Mouse (Mus musculus) c-Kit-positive CD71-positive TER-119-positive erythroid progenitor cells, embryonic 14.5 days (primary cell): ENCODE measurements around the gene Ctcf.

Experiments used
- DNase-seq: peaks from one replicate; pipeline ENCODE4 v3.0.0-alpha.2; 2013; ENCODE audit warnings: low spot score

The Ctcf gene

DNA sequence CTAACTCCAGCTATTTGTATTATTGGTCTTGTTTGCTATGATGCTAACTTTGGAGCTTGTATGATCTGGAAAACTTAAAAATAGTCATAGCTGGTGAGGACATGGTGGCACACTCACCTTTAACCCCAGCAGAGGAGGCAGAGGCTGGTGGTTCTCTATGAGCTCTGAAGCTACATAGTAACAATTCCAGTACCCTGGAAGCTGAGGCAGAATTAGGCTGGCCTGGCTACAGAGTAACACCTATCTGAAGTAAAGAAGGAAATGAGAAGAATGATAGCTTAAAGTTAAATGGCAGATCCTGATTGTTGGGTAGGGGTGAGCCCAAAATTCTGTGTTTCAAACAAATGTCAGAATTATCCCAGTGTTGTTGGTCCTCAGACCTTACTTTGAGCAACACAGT lies 21.3 kb downstream of the Ctcf start:
- no peak for DNase-seq

DNA sequence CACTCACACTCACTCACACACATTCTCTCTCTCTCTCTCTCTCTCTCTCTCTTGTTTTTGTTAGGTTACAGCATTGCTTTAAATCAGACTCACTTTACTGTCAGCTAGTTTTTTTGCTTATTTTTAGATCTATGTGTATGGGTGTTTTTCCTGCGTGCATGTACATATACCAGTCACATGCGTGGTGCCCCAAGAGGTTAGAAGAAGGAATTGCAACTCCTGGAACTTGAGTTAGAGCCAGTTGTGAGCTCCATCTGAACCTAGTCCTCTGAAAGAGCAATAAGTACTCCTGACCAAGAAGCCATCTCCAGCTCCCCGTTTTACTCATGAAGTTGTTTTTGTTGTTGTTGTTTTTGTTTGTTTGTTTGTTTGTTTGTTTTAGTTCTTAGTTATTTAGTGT lies 24.8 kb downstream of the Ctcf start:
- no peak for DNase-seq

DNA sequence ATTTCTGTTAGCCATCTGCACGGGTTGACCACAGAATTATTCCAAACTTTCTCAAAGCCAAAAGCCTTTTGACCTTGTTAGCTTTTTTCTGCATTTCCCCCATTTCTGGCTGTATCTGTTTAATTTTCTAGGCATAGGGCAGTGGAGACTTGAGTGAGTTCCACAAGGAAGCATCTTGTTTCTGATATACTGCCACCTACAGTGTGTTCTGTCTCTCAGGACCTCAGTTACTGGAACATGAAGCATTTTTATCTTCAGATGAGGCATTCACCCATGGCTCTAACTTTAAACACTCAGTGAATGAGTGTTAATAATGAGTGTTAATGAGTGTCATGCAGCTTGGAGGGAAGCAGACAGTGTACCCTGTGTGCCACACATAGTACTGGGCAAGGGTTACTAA lies 41.5 kb downstream of the Ctcf start:
- DNase-seq = no peak

DNA sequence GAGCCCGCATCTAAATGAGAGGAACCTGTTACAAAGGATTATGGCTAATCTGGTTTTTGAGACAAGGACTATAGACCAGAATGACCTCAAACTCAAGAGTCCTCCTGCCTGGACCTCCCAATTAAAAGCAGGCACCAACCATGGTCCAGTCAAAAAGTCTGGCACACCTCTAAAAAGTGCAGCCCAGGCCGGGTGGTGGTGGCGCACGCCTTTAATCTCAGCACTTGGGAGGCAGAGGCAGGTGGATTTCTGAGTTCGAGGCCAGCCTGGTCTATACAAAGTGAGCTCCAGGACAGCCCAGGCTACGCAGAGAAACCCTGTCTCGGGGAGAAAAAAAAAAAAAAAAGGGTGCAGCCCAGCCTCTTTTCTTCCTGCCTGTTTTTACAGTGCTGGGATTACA lies 49.0 kb downstream of the Ctcf start:
- no peak for DNase-seq

GRCm38 (mm10) chr8:105685796-105686308 lies 49.5 kb downstream of the Ctcf start, which contains the start of gene Carmil2:
Gene Carmil2 (plus strand): TSS chr8:105686274.
- no peak for DNase-seq

- DNase-seq = no peak
Measured at GRCm38 (mm10) chr8:105686551-105686950, 50.2 kb downstream of the Ctcf start.

- no peak for DNase-seq
Measured at GRCm38 (mm10) chr8:105687512-105687911, 51.1 kb downstream of the Ctcf start.

GRCm38 (mm10) chr8:105688242-105688752 lies 51.9 kb downstream of the Ctcf start:
- no peak for DNase-seq

GRCm38 (mm10) chr8:105689256-105689982 lies 53.1 kb downstream of the Ctcf start:
- DNase-seq = no peak

DNA sequence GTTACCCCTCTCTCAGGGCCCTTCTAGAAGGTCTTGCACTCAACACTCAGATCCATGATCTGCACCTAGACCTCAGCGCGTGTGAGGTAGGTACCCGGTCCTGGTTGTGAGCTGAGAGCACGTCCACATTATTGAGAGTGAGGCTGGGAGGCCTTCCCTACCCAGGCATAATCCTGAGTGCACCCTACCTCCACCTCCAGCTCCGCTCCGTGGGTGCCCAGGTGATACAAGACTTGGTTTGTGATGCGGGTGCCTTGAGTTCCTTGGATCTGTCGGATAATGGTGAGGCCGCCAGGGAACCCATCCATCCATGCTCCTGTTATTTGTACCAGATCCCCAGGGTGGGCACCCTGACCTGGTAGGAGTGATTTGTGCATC lies 53.6 kb downstream of the Ctcf start:
- no peak for DNase-seq

GRCm38 (mm10) chr8:105690978-105691377 lies 54.6 kb downstream of the Ctcf start:
- DNase-seq = no peak

DNA sequence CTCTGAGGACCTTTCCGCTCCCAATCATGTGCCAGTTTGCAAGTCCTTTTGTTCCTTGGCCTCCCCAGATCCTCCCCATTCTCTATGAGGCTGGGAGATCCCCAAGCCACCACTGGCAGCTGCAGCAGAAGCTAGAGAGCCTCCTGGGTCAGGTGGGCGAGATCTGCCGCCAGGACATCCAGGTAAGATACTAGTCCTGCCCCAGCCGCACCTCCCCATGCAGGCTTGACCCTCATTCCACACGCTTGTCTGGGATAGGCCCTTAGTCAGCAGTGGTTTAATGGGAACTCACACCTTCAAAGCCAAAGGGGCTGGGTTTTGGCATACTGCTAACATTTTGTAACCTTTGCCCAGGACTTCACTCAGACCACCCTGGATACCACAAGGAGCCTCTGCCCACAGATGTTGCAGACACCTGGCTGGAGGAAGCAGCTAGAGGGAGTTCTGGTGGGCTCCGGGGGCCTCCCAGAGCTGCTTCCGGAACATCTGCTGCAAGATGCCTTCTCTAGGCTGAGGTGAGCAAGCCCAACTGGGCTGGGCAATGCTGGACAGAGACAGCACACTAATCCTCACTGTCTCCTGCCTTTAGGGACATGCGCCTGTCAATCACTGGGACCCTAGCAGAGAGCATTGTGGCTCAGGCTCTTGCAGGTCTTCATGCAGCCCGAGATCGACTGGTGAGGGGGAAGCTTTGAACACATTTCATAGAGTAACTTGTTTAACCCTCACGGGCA lies 56.2 kb downstream of the Ctcf start:
- no peak for DNase-seq

DNA sequence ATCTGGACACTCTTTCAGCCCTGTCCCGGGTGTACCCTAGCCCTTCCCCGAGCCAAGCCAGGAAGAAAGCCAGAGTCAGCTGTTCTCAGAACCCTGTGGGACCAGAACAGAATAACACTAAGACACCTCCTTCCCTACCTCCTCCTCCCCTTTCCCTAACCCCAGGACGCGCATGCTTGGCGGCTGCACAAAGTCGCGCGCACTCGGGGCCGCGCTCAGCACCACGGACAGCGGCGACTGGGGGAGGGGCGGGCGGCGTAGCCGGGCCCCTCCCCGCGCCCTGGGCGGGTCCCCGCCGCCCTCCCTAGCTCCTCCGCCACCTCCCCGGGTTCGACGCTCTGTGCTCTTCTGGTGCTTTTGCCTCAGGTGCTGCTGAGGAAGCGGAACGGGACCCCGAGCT lies 57.3 kb downstream of the Ctcf start:
- peak; percentile 53 for DNase-seq

- DNase-seq = no peak
Measured at GRCm38 (mm10) chr8:105694051-105694799, 57.9 kb downstream of the Ctcf start.

- DNase-seq = no peak
Measured at GRCm38 (mm10) chr8:105695080-105695780, 58.9 kb downstream of the Ctcf start.

DNA sequence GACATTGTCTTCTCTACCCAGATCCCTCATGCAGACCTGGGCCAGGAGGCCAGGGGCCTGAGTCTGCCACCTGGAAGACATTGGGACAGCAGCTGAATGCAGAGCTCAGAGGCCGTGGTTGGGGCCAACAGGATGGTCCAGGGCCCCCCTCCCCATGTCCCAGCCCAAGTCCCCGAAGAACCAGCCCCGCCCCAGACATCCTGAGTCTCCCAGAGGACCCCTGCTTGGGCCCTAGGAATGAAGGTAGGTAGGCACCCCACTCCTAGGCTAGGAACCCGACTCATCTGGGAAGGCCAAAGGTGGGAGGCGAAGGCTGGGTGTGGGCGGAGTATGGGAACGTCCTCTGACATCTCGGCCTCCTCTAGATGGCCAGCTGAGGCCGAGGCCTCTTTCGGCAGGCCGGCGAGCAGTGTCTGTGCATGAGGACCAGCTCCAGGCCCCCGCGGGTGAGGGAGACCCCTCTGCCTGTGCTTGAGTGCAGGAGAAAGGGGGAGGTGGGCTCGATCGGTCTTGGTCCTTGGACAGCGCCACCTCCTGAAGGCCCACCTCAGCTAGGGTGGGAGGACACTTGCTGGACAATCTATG lies 60.9 kb downstream of the Ctcf start:
- no peak for DNase-seq

- no peak for DNase-seq
Measured at GRCm38 (mm10) chr8:105698734-105699133, 62.4 kb downstream of the Ctcf start.

DNA sequence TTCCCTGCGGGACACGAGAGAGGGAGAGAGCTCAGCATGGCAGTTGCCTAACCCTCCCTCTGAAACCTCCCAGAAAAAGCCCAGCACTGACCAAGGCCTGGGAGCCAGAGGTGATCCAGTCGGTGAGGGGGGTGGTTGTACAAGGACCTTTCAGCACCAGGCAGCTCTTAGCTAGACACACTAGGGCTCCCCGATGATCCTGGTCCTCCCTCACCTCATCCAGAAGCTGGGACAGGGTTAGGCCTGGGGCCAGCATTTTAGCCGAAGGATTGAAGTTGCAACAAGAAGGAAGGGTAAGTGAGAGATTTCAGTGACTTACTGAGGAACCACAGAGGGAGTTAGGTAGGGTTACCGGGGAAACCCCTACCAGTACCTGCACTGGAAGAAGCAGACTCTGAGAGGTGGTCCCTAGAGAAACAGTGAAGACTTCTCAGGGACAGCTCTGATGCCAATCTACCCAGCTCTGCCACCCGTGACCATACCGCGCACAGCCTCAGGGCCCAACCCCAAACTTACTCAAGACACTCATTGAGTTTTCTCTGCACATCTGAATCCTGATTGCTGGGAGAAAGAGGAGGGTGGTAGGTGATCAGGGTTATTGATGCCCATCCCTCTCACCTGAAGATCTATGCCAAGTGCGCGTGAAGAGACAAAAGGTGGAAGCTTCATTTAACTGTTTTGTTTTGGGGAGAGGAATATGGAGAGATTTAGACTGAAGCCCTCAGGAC lies 63.3 kb downstream of the Ctcf start:
- no peak for DNase-seq

GRCm38 (mm10) chr8:105700566-105700965 lies 64.2 kb downstream of the Ctcf start:
- no peak for DNase-seq

GRCm38 (mm10) chr8:105700966-105701824 lies 64.8 kb downstream of the Ctcf start, which contains the start of the genes Acd and Pard6a:
Gene Acd (minus strand): TSS chr8:105701102.
Gene Pard6a (plus strand): TSS chr8:105701148.
- peak; percentile 94 for DNase-seq
